Mouse (Mus musculus) spleen, adult 18-20 months (tissue): ENCODE measurements around the gene Arrdc5.

Source experiments
- DNase-seq, 2 experiments: peaks; one replicate each; pipeline ENCODE4 v3.0.0; 2022; ENCODE audit warnings: mixed read lengths in 2 of 2

Gene Arrdc5

DNA sequence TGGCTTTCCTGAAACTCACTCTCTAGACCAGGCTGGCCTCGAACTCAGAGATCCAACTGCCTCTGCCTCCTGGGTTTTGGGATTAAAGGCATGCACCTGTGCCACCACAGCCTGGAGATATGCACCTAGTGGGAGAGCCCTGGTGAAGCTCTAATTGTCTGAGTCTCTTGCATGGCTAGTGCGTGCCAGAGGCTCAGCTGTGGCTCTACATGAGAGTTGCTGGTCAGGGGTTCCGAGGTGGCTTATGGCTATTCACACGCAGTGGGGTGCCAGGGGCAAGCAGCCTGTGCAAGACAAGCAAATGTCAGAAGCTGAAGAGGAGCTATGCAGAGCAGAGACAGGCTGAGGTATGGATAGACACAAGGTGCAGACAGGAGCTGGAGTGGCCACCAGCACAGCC is 45.4 kb downstream of the Arrdc5 start:
- no peak for DNase-seq

DNA sequence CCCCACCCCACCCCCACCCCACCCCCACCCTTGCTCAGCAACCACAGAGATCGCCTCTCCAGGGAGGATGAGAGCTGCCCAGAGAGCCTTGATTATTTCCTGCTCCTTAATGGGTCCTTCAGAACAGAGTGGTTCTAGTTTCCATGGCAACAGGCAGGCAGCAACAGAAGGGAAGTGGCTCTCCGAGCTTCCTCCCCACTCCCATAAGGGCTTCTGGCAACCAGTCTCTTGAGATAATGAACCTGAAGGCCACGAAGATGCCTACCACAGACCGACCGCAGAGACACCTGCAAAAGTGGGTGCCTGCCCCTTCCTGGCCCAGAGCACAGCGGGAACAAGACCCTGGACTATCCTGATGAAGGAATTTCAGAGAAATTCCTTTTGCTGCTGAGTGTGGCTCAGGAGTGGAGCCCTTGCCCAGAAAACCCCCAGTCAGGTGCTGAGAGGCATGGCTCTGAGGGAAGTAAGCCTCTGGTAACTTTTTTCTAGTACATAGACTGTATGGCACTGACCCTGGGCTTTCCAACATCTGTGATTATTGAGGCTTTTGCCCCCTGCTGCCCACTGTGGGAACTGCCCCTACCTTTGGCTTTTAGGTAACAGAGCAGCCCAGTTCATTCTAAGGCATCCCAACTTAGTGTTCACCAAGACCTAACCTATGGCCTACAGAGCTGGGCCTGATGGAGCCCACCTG is 48.8 kb downstream of the Arrdc5 start:
- peak; percentile 47 to 82 for DNase-seq

DNA sequence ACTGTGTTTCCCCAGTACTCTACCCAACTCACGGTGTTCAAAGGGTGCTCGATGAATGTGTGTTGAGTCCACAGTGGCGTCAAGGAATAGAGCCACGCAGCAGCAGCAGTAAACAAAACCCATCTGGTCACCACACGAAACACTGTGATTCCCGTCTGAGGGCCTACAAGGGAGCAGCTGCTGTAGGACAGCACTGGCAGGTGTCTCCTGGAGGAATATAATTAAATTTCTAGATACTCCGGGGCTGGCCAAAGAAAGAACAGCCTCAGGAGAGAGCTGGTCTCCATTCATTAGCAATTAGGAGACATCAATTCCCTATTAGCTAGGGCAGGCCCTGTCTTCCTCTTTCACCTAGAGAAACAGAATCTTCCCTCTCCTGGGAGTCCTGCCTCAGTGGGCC is 54.5 kb downstream of the Arrdc5 start:
- no peak for DNase-seq
